Mouse (Mus musculus): ENCODE measurements around the gene Wdr73.
"Not testable (repeated sequence)": the region's sequence is repeated elsewhere in the genome, so short reads cannot be mapped to it uniquely, and the experiment has no call there.

The Wdr73 gene

DNA sequence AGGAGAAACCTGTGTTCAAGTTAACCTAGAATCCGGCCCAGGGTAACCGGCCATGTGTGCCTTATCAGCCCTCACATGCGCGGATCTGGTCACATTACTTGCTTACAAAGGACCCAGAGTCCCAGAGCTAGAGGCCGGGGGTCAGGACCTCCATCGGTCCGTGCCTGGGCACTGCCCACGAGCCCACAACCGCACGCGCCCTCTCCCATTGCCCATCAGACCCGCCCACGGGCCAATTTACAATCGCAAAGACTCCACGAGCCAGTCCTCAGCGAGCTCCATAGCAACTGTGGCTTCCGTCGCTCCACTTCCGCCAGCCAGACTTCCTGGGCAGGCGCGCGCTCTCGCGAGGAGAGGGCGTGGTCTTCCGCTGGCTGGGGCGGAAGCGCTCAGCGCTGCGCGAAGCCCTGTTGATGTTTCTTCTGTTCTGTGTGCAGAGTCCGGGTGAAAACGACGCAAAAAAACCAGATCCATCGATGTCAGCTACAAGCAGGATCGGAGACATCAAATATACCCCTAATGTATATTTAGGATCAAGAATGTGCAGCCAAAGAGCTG, at the start of gene Wdr73:
Gene Wdr73 (minus strand): TSS at position 326 of the 558 bp plus-strand sequence.
- DNase-seq (ENCODE audit: low read depth) = peak; percentile 96

DNA sequence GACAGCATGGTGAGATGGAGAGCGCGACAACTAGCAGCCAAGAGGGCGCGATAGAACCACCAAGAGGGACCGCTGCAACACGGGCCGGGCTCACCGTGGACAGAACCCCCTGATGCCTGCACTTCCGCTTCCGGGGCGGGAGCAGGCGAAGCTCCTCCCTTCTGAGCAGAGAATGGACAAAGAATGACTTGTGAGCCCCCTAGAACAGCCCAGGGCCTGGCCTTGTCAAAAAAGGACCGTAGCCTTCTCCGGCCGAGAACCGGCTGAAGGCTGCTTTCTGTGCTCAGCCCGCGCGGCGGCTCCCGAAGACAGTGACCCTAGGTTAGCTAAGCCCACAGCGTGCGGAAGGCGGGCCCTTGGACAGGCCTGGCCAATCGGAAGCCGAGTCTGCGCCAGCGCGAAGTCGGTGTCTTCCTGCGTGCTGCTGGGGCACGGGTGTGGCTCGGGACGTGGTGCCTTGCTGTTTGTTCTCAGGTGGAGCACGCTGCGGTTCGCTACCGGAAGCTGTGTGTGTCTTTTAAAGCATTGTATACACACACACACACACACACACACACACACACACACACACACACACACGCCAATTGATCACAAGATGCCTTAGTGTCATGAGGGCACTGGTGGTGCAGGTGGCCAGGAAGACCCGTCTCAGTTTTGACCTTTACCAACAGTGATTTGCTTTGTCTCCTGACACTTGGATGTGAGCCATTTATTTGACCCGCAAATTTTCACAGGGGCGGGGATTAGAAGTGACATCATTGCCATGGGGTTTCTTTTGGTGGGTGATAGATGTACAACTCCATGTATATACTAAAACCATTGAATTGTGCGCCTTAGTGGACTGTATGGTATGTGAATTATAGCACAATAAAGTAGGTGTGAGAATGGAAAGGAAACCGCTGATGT, 46.6 kb upstream of the Wdr73 start, which contains the start of gene Sec11a:
Gene Sec11a (minus strand): TSS at position 336 of the 906 bp plus-strand sequence.
- peak; percentile 97 for DNase-seq (ENCODE audit: low read depth)

DNA sequence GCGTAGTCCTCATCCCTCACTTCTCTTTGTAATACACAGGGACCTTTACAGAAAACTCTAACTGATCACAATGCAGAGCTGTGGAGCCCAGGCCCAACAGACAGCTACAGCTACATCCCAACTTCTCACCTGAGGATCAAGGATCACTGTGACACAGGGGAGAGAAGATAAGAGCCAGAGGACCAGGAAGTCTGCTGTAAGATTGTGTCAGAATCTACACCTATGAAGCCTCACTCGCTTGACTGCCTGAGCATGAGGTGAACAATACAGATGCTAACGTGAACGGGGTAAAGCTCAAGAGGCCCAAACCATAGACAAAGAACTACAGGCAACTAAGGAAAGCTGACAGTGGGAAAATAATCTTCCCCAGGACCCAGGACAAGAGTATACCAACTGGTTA, 38.7 kb upstream of the Wdr73 start:
- DNase-seq (ENCODE audit: low read depth) = no peak

DNA sequence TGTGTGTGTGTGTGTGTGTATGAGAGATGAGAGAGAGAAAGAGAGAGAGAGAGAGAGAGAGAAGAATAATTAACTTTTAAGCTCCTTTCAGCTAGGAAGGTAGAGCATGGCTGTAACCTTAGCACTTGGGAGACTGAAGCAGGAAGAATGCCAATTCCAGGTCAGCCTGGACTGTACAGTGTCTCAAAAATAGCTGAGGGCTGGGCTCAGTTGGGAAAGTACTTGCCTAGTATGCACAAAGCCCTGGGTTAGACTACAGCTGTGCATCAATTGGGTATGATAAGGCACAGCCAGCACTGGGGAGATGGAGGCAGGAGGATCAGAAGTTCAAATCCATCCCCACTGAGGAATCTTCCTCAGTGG, 36.2 kb upstream of the Wdr73 start:
- not testable (repeated sequence) for DNase-seq (ENCODE audit: low read depth)

DNA sequence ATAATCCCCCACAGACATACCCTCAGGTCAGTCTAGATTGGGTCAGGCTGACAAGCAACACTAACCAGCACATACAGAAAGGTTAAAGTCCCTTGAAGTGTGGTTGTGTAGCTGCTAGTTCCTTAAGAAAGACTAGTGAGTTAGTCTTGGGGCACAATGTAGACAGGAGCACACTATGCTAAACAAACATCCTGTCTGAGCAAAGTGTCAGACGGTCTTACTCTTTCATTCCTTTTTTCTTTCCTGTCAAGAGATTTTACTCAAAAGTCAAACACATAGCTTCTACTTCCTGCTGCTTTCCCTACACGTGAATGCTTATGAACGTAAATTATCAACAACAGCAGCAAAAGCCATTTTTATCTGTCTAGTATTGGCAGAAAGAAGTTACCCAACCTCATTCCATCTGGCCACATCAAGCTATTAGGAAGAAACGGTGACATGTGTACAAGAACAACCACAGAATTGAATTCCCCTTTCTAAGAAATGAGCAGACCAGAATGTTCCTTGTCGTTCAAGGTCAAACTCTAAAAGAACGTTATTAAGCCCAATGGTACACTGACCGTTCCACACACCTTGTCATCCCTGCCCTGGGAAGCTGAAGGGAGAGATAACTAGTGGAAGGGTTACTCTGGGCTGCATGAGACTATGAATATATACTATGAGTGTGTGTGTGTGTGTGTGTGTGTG, 35.7 kb upstream of the Wdr73 start:
- DNase-seq (ENCODE audit: low read depth) = peak; percentile 50

DNA sequence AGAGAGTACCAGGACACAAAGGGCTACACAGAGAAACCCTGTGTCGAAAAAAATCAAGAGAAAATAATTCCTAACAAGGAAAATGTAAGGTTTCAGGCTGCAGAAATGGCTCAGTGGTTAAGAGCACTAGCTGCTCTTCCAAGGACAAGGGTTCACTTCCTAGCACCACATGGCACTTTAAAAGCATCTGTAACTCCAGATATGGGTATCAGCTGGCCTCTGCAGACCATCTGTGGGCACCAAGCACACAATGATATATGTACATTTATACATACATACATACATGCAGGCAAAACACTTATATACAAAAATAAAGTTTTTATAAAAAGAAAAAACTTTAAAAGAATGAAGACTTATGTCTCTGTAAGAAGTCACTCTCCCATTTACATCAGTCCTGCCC, 34.8 kb upstream of the Wdr73 start:
- no peak for DNase-seq (ENCODE audit: low read depth)

DNA sequence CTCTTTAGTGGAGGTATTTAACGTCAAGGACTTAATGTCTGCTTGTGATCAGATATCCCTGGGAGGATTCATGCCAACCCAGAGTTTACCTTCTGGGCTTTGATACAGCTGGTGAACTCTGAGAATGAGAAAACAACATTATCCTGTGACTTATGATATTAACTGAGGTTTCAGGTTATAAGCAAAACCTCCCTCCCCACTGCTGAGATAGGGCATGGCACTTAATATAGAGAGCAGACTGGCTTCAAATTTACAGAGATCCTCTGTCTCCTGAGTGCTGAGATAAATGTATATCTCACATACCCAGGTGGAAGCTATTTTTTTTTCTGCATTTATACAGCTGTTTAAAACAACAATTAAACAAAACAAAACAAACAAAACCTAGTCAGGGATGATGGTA, 31.7 kb upstream of the Wdr73 start:
- no peak for DNase-seq (ENCODE audit: low read depth)

DNA sequence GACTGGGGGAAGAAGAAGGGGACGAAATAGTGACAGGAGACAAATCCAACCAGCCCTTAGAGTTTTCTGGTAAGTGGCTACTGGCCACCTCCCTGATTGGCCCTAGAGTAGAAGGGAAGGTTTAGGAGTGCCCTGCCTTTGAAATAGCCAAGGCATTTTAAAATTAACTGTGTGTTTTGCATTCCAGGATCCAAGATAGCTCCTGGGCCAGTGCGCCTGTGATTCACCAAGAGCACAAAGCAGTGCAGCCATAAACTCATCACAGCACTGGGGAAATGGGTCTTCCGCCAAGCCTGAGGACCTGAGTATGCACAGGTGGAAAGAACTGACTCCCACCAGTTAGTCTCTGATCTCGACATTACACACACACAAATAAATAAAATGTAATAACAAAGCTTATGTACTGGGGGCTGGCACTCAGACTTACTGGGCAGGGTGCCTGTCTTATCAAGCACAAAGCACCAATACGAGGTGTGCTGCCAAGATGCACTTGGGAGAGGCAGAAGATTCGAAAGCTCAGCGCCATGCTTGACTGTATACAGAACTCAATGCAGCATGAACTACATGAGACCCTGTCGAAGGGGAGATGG, 30.6 kb upstream of the Wdr73 start:
- DNase-seq (ENCODE audit: low read depth) = no peak

DNA sequence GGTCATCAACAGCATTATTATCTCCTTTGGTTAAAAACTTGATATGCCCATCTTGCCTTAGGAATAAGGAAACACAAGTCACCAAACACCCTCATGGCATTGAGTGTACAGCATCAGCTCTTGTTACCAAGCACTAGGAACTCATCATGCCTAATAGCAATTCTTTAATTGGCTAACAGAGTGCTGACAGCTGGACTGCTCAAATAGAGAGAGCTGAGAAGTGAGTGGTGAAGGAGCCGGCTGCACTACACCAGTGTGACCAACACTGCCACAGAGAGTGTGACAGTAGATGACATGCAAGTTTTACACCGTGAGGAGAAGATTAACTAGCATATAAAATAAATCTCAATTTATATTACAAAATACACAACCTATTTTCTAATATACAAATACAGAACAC, 22.1 kb upstream of the Wdr73 start:
- no peak for DNase-seq (ENCODE audit: low read depth)

DNA sequence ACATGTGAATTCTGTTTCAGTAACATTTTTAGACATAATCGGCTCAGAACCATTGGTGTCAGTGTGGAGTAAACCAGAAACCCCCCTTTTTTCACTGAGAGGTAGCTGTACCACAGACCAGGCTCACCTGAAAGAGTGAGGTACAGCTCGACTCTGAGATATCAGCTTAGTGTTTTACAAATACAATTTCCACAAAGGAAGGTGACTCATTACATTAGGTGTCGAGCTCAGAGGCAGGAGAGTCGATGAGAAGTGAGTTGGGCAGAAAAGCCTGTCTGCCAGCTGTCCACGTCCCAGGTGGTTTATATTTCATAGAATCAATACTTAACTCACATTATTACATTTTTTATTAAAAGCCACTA, 18.6 kb upstream of the Wdr73 start:
- no peak for DNase-seq (ENCODE audit: low read depth)

DNA sequence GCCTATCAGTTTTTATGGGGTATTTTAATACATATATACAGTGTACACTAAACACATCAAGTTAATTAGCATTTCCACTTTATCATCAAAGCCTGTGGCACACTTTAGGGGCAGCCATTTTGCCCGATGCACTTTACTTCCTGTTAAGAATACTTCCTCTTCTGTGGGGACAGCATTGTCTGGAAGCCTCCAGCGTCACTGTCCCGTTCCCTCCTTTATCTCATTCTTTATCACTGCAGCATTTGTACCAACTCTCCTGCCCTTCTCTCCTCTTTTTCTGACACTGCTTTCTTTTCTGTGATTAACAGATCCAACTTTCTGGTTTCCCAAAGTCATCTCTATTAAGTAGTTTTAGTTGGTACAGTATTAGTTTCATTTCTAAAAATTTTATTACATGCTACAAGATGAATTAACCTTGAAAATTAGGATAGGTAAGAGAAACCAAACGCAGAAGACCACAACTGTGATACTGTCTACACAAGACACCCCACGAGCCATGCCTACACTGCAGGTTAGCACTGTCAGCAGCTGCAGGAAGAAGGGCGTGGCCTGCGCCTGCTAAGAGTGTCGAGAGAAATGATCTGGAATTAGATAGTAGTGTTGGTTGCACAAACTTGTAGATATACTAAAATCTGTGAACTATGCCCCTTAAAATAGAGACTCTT, 18.0 kb upstream of the Wdr73 start:
- peak; percentile 69 for DNase-seq (ENCODE audit: low read depth)

DNA sequence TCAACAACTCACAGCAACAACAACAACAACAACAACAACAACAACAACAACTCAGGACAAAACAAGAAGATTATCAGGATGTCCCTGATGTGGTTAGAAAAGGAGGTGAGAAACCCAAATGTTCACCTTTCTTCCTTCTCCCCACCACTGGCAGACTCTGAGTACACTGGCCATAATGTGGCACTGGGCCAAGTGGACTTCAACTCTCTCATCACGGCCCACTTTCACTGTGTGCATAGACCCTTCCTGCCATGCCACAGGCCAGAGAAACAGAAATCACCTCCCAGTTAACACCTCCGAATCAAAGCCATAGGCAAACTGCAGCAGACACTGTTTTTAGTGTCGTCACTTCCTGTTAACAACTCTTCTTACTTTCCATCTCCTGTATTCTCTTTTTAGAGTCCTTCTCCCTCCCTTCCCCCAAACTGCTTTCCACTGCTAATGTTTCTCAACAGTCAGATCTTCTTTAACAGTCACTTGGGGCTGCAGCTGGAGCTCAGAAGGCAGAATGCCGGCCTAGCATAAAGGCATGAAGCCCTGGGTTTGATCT, 16.9 kb upstream of the Wdr73 start:
- DNase-seq (ENCODE audit: low read depth) = peak; percentile 73

DNA sequence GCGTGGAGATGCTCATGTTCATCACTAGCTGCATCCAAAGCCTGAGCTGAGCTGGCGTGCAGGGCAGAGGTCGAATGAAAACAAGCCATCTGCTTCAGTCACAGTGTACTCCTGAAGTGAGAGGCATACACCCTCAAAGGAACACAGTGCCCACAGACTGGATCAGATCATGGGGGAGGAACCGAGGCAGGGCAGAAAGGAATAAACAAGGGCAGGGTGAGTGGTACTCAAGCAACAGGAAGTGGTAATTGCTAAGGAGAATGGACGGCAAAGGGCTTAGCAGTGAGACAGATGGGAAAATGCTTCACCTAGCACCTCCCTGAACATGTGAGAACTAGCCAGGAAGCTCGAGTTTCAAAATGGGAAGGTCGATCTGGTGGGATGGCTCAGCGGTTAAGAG, 11.4 kb upstream of the Wdr73 start:
- peak; percentile 45 for DNase-seq (ENCODE audit: low read depth)

DNA sequence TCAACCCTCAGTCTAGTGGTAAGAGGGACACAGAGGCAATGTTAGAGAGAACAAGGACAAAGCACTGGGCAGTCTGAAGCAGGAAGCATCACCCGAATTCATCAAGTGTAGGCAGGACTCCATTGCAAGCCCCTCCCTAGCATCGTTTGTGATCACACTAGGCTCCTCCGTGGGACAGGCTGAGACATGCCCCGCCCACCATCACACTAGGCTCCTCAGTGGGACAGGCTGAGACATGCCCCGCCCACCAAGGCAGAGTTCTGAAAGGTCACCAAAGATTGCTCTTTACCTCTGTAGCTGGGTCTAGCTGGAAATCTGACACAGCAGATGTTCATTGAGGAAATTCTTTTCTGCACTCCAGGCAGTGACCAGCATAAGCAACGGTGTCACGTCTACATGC, 10.0 kb upstream of the Wdr73 start:
- DNase-seq (ENCODE audit: low read depth) = peak; percentile 67

DNA sequence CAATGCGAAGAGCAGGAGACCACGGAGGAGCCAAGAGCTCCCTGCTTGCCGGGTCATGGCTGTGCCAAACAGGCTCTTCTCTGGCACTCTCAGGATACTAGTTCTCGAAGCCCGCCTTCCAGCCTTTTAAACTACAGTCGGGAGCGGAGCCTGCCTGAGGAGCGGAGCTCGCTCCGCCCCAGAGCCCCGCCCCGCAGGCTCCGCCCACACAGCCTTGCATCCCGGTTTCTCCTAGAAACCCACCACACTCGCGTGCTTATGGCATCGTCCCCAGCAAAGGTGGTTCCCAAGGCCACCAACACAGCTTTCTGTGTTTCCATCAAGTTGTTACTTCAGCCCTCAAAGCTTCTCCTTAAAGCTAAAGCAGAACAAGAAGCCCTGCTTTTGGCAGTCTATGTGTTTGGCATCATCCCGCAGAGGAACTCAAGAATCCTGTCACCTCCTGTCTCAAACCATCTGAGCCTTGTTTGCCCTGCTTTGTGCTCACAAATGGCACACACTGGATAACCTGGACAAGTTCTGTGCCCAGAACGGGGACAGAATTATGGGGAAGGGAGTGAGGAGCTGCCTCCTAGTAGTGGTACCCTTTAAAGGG, 3.9 kb upstream of the Wdr73 start, which contains the start of gene Nmb:
Gene Nmb (minus strand): TSS at position 156 of the 595 bp plus-strand sequence.
- DNase-seq (ENCODE audit: low read depth) = peak; percentile 75

DNA sequence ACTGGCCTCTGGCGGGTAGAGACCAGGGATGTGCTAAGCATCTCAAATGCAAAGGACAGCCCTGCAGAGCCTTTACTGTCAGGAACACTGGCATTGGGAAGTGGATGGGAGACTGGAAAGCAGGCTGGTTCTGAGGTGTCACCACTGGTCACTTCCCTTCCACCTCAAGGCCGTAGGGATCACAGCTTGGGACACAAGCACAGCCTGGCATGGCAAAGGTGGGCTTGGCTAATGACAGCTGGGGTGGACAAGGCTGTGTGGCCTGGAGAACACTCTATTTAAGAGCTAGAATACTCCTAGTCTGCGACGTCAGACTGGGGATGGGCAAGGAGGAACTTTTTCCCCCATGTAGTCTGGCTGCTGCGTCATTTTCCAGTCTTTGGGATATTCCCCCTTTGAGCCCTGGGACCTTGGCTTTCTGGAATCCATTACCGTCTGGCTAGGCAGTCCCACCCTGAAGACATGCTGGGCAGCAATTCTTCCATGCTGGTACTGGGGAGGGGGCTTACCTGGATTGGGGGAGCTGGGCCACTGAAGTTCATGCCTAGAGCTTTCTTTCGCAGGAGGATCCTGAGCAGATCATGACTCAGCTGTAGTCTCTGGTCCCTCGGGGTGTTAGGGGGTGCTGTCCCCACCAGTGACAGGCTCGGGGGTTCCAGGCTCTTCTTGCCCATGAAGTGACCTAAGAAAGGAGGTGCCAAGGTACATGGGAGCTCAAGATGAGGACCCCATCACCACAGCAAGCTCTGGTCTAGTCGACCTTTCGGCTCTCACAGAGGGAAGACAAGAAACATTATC, 2.8 kb upstream of the Wdr73 start:
- DNase-seq (ENCODE audit: low read depth) = no peak

DNA sequence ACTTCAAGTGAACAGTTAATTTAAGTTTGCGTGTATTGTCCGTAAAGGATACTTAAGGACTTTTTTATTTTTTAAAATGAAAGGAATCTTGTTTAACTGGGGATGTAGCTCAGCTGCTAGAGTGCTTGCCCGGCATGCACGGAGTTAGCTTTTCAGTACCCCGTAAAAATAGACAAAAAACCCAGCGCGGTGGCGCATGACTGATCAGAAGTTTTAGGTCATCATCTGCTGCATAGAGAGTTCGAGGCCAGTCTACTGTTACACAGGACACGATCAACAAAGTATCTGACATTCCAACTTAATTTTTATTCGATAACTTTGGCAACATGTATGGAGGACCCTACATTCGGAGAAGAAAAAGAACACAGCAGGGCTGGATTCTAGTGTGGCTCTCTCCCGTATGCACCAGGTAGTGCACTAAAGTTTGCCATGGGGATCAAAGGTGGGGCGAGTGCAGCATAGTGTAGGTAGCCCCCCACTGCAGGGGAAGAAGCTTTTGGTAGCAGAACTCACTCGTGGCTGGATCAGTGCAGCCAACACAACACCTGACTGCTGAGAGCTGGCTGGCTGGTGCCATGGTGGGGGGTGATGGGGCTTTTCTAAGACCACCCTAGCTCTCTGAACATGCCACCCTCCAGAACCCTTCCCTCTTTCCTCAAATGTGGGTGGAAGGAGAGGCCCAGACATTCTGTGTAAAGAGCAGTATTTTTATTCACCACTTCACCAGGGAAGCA, 639 bp upstream of the Wdr73 start:
- no peak for DNase-seq (ENCODE audit: low read depth)

DNA sequence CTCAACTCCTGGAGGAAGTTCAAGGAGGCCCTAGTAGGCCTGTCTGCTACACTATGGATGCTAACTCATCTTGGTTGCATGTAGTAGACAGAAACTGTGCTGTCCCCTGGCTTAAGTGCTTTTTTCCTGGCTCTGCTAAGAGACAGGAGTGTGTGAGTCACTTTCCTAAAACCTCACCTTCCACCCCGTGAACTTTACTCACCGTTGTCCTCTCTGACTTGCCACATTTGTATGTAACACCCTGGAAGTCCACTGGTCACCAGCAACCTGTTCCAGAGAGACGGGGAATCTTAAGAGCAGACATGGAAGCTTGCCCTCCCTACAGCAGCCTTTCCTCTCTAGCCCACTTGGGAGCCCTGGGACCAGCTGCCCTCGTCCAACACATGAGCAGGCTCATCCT, 3.3 kb downstream of the Wdr73 start:
- no peak for DNase-seq (ENCODE audit: low read depth)

DNA sequence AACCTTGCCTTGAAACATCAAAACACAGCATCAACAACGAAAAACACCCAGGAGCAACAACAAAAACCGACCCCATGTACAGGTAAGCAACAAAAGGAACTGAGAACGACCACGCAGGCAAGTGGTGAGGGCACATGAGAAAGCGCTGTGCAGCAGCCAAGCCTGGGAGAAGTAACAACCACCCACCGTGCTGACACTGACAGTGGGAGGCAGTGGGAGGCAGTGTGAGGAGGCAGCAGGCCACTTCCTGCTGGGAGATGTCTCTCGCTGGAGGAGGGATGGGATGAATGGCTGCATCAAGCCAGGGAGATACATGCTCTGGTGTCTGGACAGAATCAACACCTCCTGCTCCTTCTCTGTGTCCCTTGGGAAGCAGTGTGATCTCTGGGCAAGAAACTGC, 3.9 kb downstream of the Wdr73 start:
- no peak for DNase-seq (ENCODE audit: low read depth)
